Mouse (Mus musculus): ENCODE measurements around the gene Olfr573-ps1.

GRCm38 (mm10) chr7:102927105-102927504 lies 15.3 kb downstream of the Olfr573-ps1 start:
- no peak for TF ChIP-seq CTCF (IDR thresholded peaks at IDR 0.05; ENCODE audit: borderline replicate concordance, extremely low read depth, insufficient read depth, insufficient read length)
- no peak for TF ChIP-seq POLR2A (IDR thresholded peaks at IDR 0.05; ENCODE audit: borderline replicate concordance, extremely low read depth, insufficient read depth, insufficient read length, poor library complexity, severe bottlenecking)
